Mouse (Mus musculus) liver, postnatal 0 days (tissue): ENCODE results near the gene Cryl1.

Source experiments
- CTCF ChIP-seq: sonication (generic); IDR thresholded peaks from 2 replicates; pipeline ENCODE4 v1.5.1; 2016; ENCODE audit warnings: antibody characterized with exemption, low read depth
- EP300 ChIP-seq: IDR thresholded peaks from 2 replicates; pipeline ENCODE4 v1.6.1; 2016; ENCODE audit warnings: antibody characterized with exemption, low read depth, mild to moderate bottlenecking

DNA sequence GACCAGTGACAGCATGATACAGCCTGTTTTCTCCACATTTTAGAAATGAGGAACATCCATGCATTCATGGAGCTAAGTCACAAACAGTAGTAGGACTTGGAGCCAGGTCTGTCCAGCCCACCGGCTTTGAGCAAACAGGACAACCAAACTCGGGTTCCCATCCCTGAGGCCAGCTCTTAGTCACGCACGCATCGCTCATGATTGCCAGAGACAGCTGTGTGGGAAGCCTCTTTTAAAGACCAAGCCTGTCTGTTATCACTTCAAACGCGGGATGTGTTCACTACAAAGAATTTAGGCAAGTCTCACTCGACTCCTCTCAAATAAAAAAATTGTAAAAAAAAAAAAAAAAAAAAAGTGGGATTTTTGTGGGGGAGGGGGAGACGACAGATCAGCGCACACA is 67.2 kb downstream of the Cryl1 start:
- no peak for TF ChIP-seq EP300
- no peak for TF ChIP-seq CTCF
